Mouse (Mus musculus) kidney, postnatal 4 days (tissue): ENCODE measurements around the gene Lepr.
"Not testable (repeated sequence)": the region's sequence is repeated elsewhere in the genome, so short reads cannot be mapped to it uniquely, and the experiment has no call there.

Experiments
- DNase-seq, 2 experiments: peaks; one replicate each; pipeline ENCODE4 v3.0.0; 2021; ENCODE audit warnings: mixed read lengths in 2 of 2

Gene Lepr

DNA sequence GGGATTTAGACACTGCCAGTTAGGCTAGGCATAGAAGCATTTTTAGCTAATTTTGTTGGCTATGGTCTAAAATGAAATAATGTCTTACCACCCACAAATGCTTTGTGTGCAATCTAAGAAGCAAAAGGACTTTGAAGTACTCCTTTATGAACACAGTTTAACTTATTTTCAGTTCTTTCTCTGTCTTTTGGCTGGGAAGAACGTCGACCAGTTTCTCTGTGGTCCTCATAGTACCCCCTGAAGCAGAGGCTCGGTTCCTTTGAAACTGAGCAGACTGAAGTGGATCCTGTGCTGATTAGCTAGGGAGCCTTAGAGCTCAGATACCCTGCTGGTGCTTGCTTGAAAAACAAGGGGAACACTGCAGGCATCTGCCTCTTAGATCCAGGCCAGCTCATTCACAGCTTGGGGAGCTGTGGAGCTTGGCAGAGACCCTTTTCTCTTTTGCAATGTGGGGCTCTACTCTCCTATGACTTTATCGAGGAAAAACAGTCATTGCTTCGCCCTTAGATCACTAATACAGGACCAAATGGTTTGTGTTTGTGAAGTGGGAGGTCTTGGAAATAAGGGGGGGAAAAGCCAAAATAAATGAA is 1.9 kb downstream of the Lepr start:
- peak; percentile 11 to 13 for DNase-seq

DNA sequence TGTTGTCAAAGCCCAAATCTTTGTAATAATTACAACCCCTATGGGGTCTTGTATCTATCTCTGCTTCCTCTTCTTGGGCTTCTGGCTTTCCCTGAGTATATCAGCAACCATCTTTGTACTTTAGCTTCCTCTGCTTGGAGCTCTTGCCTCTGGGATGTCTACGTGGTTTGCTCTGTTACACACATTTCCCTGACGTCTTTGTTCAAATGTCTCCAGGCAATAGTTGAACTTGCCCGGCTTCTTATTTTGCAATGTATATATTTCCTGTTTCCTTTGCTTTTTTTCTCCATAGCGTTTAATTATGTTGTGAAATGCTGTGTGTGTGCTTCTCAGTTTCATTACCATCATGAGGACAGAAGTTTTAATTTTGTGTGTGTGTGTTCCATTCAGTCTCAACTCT is 4.5 kb downstream of the Lepr start:
- DNase-seq: no peak

DNA sequence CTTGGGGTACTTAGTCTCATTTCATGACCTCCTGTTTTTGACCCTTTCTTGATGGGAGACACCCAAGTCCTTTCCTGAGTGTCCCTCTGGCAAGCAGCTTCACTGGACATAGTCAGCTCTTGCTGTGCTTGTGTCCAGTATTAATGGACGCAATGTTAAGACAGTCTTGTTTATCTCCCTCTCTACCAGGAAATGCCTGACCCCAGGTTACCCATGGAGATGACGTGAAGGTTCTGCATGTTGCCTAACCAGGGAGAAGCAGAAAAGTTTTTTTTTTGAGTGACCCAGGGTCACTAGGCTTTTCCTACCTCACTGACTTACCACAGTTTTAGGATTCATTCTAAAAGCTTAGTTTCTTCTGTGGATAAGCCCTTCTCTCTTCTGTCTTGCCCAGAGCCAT is 24.8 kb downstream of the Lepr start:
- no peak for DNase-seq

DNA sequence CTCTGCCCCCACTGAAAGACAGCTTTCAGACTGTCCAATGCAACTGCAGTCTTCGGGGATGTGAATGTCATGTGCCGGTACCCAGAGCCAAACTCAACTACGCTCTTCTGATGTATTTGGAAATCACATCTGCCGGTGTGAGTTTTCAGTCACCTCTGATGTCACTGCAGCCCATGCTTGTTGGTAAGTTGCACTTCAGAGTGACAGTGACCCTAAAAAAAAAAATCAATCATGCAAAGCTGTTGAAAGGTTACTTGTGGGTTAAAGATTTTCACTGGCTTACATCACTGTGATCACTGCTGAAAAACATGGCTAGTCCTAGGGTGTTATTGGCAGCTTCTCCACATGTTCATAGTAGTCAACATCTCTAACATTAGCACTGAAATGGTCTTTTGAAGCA is 28.3 kb downstream of the Lepr start:
- no peak for DNase-seq

DNA sequence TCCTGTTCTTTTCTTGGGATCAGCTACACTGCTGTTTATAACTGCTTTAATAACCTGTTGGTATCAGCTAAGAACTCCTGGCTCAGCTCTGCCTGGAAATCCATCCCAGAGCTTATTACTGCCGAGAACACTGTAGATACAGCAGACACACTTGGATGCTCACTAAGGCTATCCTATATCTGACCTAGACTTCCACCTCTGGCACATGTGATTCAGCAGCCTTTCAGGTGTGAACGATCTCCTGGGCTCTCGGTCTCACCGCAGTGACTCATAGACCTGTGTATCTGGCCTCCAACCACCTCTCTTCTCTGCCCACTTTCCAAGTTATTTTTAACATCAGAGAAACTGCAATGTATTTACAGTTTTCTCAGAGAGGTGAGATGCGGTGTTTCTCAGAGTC is 43.3 kb downstream of the Lepr start:
- peak in 1 of 2 experiments; percentile 1 for DNase-seq

- not testable (repeated sequence) for DNase-seq
These were observed 126.7 kb downstream of the Lepr start, which contains the start of gene B020004J07Rik for GRCm38 (mm10) chr4:101843923-101844322. Gene B020004J07Rik, minus strand, starts transcription at chr4:101844023.

- DNase-seq: no peak
These were observed 133.7 kb downstream of the Lepr start for GRCm38 (mm10) chr4:101850908-101851307.

GRCm38 (mm10) chr4:101860873-101861272 is 143.7 kb downstream of the Lepr start:
- DNase-seq: peak in 1 of 2 experiments; percentile 10

- no peak for DNase-seq
These were observed 145.1 kb downstream of the Lepr start for GRCm38 (mm10) chr4:101862289-101862688.
